Comparison of ENCODE assay signal across 7 mouse cellular contexts in genomic region chr2:180227262-180228059, GRCm38 (mm10). TPM values are rescaled to one million over a fixed set of nuclear protein-coding genes. Genes with fewer than 3 reads are reported as not detected.
A peak's percentile ranks its signal among the peaks of the same experiment; 100 is the strongest.
DNase-seq lines count a peak whose midpoint lies in the region; ATAC-seq and TF ChIP-seq lines count a peak whose summit lies in the region.

No protein-coding gene starts in this region.

- H3K4me3 ChIP-seq in E14TG2a.4 (replicated peaks; ENCODE audit: low read length), result peak overlapping the region; percentile 96
- peak overlapping the region; percentile 12 for H3K4me3 ChIP-seq in limb, embryonic 11.5 days (ENCODE audit: low read depth, low read length)
- H3K4me3 ChIP-seq in midbrain, embryonic 12.5 days, result no peak overlapping the region

- peak; percentile 56 for ATAC-seq in erythroid progenitor cell, adult 5-6 weeks (replicated peaks; ENCODE audit: low FRiP score, poor library complexity, severe bottlenecking)
- ATAC-seq in limb, embryonic 11.5 days (ENCODE audit: insufficient number of reproducible peaks, low FRiP score, low TSS enrichment, low read depth), result peak; percentile 33
- peak; percentile 55 for ATAC-seq in midbrain, embryonic 12.5 days (ENCODE audit: low FRiP score, low read depth)

- H3K4me2 ChIP-seq in limb, embryonic 11.5 days (ENCODE audit: low read depth, severe bottlenecking), result peak overlapping the region; percentile 32
- H3K4me2 ChIP-seq in midbrain, embryonic 12.5 days (replicated peaks), result peak overlapping the region; percentile 38

- TF ChIP-seq CTCF in E14TG2a.4 (conservative IDR thresholded peaks at IDR 0.05; ENCODE audit: low read length), result peak; percentile 91

- peak; percentile 98 for DNase-seq in ZHBTc4 (ENCODE audit: low read depth, low spot score)
- DNase-seq in heart, postnatal 36 days, result peak; percentile 71 to 72
- DNase-seq in limb, embryonic 11.5 days (ENCODE audit: low spot score), result peak; percentile 80
- peak; percentile 69 for DNase-seq in thymus, postnatal 14 days

- H3K4me1 ChIP-seq in E14TG2a.4 (replicated peaks; ENCODE audit: low read depth, low read length), result peaks cover 83% of the 10 kb centered on the region
- peaks cover 24% of the 10 kb centered on the region for H3K4me1 ChIP-seq in limb, embryonic 11.5 days (ENCODE audit: control insufficient read depth, insufficient read depth, low read length)
- H3K4me1 ChIP-seq in midbrain, embryonic 12.5 days, result peaks cover 40% of the 10 kb centered on the region

- no peak overlapping the region for H3K9ac ChIP-seq in limb, embryonic 11.5 days (ENCODE audit: low read length)
- H3K9ac ChIP-seq in midbrain, embryonic 12.5 days (replicated peaks), result no peak overlapping the region

- peaks cover 13% of the 10 kb centered on the region; the same call in 1 of the 2 replicates for H3K27me3 ChIP-seq in E14TG2a.4 (ENCODE audit: insufficient read depth, low read length)
- H3K27me3 ChIP-seq in limb, embryonic 11.5 days (ENCODE audit: control insufficient read depth, insufficient read depth, low read length), result peaks cover 29% of the 10 kb centered on the region
- H3K27me3 ChIP-seq in midbrain, embryonic 12.5 days, result peaks cover 61% of the 10 kb centered on the region

- intact Hi-C loops in heart, postnatal 36 days (cut with DNase I), result loop anchor here (1.0 to 2.0 kb wide), 2 partner anchors 19 to 23 kb away; no protein-coding TSS in a partner anchor

- no peak overlapping the region for H3K27ac ChIP-seq in limb, embryonic 11.5 days (replicated peaks; ENCODE audit: low read depth, low read length)
- no peak overlapping the region for H3K27ac ChIP-seq in midbrain, embryonic 12.5 days (replicated peaks)

- no peaks in the 10 kb centered on the region for H3K9me3 ChIP-seq in E14TG2a.4 (ENCODE audit: low read length)
- H3K9me3 ChIP-seq in limb, embryonic 11.5 days (ENCODE audit: control insufficient read depth, low read length), result no peaks in the 10 kb centered on the region
- no peaks in the 10 kb centered on the region for H3K9me3 ChIP-seq in midbrain, embryonic 12.5 days

- 0% methylated on average over 21 of the region's 21 CpGs for WGBS in limb, embryonic 11.5 days
- under 1% methylated on average over 21 of the region's 21 CpGs for WGBS in midbrain, embryonic 12.5 days

- peaks cover 11% of the 10 kb centered on the region for H3K36me3 ChIP-seq in E14TG2a.4 (ENCODE audit: insufficient read depth, low read length)
- no peaks in the 10 kb centered on the region for H3K36me3 ChIP-seq in limb, embryonic 11.5 days (ENCODE audit: control insufficient read depth, insufficient read depth, low read length)
- no peaks in the 10 kb centered on the region for H3K36me3 ChIP-seq in midbrain, embryonic 12.5 days

RNA-seq across cellular contexts. Expression of gene Lama5, which starts 1.8 kb away (rescaled TPM):
- under 0.01 and 0.42 TPM in 2 replicates for total RNA-seq in erythroid progenitor cell, adult 5-6 weeks (2015; ENCODE audit: low replicate concordance)
- 0.13 and 0.15 TPM in 2 replicates for total RNA-seq in erythroid progenitor cell, adult 5-6 weeks (2017; ENCODE audit: low replicate concordance)
- total RNA-seq in heart, postnatal 36 days (2021), result 10 to 100 TPM; 70.7 to 76.3 TPM
- polyA plus RNA-seq in limb, embryonic 11.5 days (2014; fragmentation: Nextera tagmentation; extraction: Ambion mirVana), result 12.5 and 14.1 TPM in 2 replicates
- 1.7 and 3.2 TPM in 2 replicates for polyA plus RNA-seq in midbrain, embryonic 12.5 days (2016; fragmentation: Nextera tagmentation; extraction: Ambion mirVana)

RNA-seq across cellular contexts. Expression of gene Rps21, which starts 29.7 kb away (rescaled TPM):
- total RNA-seq in erythroid progenitor cell, adult 5-6 weeks (2015; ENCODE audit: low replicate concordance), result 412 and 611 TPM in 2 replicates
- total RNA-seq in erythroid progenitor cell, adult 5-6 weeks (2017; ENCODE audit: low replicate concordance), result 390 and 599 TPM in 2 replicates
- total RNA-seq in heart, postnatal 36 days (2021), result 100 to 1,000 TPM; 500 to 574 TPM
- polyA plus RNA-seq in limb, embryonic 11.5 days (2014; fragmentation: Nextera tagmentation; extraction: Ambion mirVana), result 641 and 643 TPM in 2 replicates
- polyA plus RNA-seq in midbrain, embryonic 12.5 days (2016; fragmentation: Nextera tagmentation; extraction: Ambion mirVana), result 393 and 434 TPM in 2 replicates

RNA-seq across cellular contexts. Expression of gene Cables2, which starts 45.8 kb away (rescaled TPM):
- total RNA-seq in erythroid progenitor cell, adult 5-6 weeks (2015; ENCODE audit: low replicate concordance), result 8.8 and 9.4 TPM in 2 replicates
- 7.6 and 9.2 TPM in 2 replicates for total RNA-seq in erythroid progenitor cell, adult 5-6 weeks (2017; ENCODE audit: low replicate concordance)
- total RNA-seq in heart, postnatal 36 days (2021), result 10 to 100 TPM; 11.2 to 13.5 TPM
- polyA plus RNA-seq in limb, embryonic 11.5 days (2014; fragmentation: Nextera tagmentation; extraction: Ambion mirVana), result 15.8 and 18.0 TPM in 2 replicates
- polyA plus RNA-seq in midbrain, embryonic 12.5 days (2016; fragmentation: Nextera tagmentation; extraction: Ambion mirVana), result 22.3 and 26.5 TPM in 2 replicates

RNA-seq across cellular contexts. Expression of gene Adrm1, which starts 56.2 kb away (rescaled TPM):
- 47.6 and 66.7 TPM in 2 replicates for total RNA-seq in erythroid progenitor cell, adult 5-6 weeks (2015; ENCODE audit: low replicate concordance)
- 24.1 and 32.6 TPM in 2 replicates for total RNA-seq in erythroid progenitor cell, adult 5-6 weeks (2017; ENCODE audit: low replicate concordance)
- total RNA-seq in heart, postnatal 36 days (2021), result 10 to 100 TPM; 86.6 to 89.7 TPM
- 187 and 191 TPM in 2 replicates for polyA plus RNA-seq in limb, embryonic 11.5 days (2014; fragmentation: Nextera tagmentation; extraction: Ambion mirVana)
- polyA plus RNA-seq in midbrain, embryonic 12.5 days (2016; fragmentation: Nextera tagmentation; extraction: Ambion mirVana), result 214 and 217 TPM in 2 replicates

Comparison
In these comparisons a context has a peak if more than half of its experiments do, and no peak if none do; other contexts are left out.
1. RNA of gene Lama5, which starts 1.8 kb away (total RNA-seq): 70.7 to 76.3 TPM in heart, postnatal 36 days; under 0.01 to 0.42 TPM in erythroid progenitor cell, adult 5-6 weeks; every median in the first group is over 10 times any median in the second.
2. Peak in every context shown above with its lines, with median percentiles within 50 percentile points of each other: DNase-seq and ATAC-seq.